Mouse (Mus musculus): ENCODE measurements around the gene Chd2.

GRCm38 (mm10) chr7:73558293-73559169 lies 16.9 kb upstream of the Chd2 start:
- TF ChIP-seq POLR2A (IDR thresholded peaks at IDR 0.05; ENCODE audit: low read depth, low read length) (peak; percentile 97), CTCF (IDR thresholded peaks at IDR 0.05; ENCODE audit: borderline replicate concordance, insufficient read depth, low read length) (no peak)

All from embryonic fibroblast, embryonic 13.5 days (primary cell).